Mouse (Mus musculus): ENCODE results near the gene Tcam1.

DNA sequence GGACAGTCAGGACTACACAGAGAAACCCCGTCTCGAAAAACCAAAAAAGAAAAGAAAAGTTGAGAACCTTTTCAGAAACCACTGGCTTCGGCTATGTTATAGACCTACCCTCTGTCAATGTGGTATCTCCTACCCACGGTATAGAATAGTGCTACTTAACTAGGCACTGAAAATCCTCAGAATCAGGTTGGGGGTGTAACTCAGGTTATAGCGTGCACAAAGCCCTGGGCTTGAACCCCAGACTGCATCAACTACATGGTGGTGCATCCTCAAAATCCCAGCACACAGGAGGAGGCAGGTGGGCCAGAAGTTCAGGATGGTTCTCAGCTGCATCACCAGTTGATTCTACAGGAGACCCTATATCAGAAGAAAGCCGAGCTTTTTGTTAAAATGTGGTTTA lies 2.7 kb upstream of the Tcam1 start:
- TF ChIP-seq MAFK (IDR thresholded peaks at IDR 0.05; ENCODE audit: insufficient read depth, low read depth, low read length) = no peak
- TF ChIP-seq ZNF384 (IDR thresholded peaks at IDR 0.05; ENCODE audit: low read depth, low read length) = no peak
- no peak for TF ChIP-seq HCFC1 (IDR thresholded peaks at IDR 0.05; ENCODE audit: borderline replicate concordance, insufficient read depth, low read length)
- no peak for TF ChIP-seq ZC3H11A (IDR thresholded peaks at IDR 0.05; ENCODE audit: borderline replicate concordance, low read depth, low read length)
- no peak for TF ChIP-seq CHD2 (IDR thresholded peaks at IDR 0.05; ENCODE audit: low read depth, low read length)

Data from ES-E14 (cell line).